Mouse (Mus musculus): ENCODE measurements around the gene Fat3. TPM values are rescaled to one million over a fixed set of nuclear protein-coding genes. Genes with fewer than 3 reads are reported as not detected.

Fat3 gene
- polyA plus RNA-seq, 1 experiment from 2014 or later: 16.8 TPM

DNA sequence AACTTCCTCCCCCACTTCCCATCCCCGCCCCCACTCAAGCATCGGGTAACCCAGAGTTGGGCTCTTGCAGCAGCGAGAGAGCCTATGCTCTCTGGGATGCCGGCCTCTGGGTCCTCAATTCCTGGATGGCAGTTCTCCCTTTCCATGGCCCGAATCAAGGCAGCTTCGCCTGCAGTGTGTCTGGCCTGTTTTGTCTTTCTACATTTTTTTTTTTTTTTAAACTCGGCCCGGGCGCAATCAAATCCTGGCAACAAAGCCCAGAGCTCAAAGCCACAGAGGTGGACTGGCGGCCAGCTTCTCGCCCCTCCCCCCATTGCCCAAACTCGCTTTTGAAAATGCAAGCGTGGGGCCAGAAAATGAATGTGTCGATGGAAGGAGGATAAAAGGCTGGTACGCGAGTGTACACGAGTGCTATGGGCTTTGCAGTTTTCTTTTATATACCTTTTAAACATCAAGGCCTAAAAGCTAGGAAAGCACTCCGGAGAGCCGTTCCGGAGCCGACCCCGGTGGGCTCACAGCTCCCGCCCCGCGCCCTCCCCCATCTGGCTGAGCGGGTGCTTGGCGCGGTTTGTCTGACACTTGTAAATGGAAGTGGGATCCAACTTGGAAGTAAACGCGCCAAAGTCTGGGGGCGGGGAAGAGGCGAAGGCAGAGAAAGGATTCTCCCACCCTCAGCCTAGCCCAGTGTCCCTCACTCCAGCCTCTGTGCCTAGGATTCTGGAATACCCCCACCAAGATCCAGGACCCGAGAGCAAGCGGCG, 1.3 kb downstream of the Fat3 start:
- ATAC-seq (ENCODE audit: insufficient read depth, low FRiP score, low TSS enrichment) (peak; percentile 40), DNase-seq (ENCODE audit: low spot score) (peak; percentile 83)
- Histone ChIP-seq H3K9ac (ENCODE audit: low read length) (peak overlapping the region; percentile 76), H3K27me3 (ENCODE audit: control insufficient read depth, insufficient read depth, low read length) (no peaks in the 10 kb centered on the region), H3K4me2 (ENCODE audit: low read depth) (peak overlapping the region; percentile 66), H3K9me3 (ENCODE audit: control insufficient read depth, low read length) (no peaks in the 10 kb centered on the region), H3K4me3 (ENCODE audit: low read depth, low read length) (peak overlapping the region; percentile 68), H3K36me3 (ENCODE audit: control insufficient read depth, insufficient read depth, low read length) (no peaks in the 10 kb centered on the region), H3K27ac (ENCODE audit: low read depth, low read length) (peak overlapping the region; percentile 62), H3K4me1 (ENCODE audit: control insufficient read depth, insufficient read depth, low read length) (peaks cover 5% of the 10 kb centered on the region; the same call in 1 of the 2 replicates)
- WGBS: under 1% methylated on average over 35 of the region's 35 CpGs

DNA sequence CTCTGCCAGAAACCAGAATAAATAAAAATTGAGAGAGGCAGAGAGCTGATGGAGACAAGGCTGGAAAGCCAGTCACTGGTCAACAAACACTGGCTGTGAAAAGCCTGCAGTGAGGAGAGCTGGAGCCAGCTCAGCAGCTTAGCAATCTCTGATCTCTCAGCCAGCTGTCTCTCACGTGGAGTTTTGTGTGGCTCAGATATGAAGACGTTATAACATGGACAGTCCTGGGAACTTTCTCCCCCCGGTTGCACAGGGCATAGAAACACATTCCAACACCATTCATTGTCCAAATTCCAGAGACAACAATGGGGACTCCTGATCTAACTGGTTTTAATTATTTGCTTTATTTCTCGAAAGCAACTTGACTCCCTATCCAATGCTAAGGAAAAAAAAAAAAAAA, 2.2 kb downstream of the Fat3 start:
- Histone ChIP-seq H3K4me1 (ENCODE audit: control insufficient read depth, insufficient read depth, low read length) (peaks cover 5% of the 10 kb centered on the region; the same call in 1 of the 2 replicates), H3K36me3 (ENCODE audit: control insufficient read depth, insufficient read depth, low read length) (no peaks in the 10 kb centered on the region), H3K4me3 (ENCODE audit: low read depth, low read length) (peak overlapping the region; percentile 12; the same call in 1 of the 2 replicates), H3K9ac (ENCODE audit: low read length) (peak overlapping the region; percentile 23; the same call in 1 of the 2 replicates), H3K27ac (ENCODE audit: low read depth, low read length) (no peak overlapping the region), H3K9me3 (ENCODE audit: control insufficient read depth, low read length) (no peaks in the 10 kb centered on the region), H3K27me3 (ENCODE audit: control insufficient read depth, insufficient read depth, low read length) (no peaks in the 10 kb centered on the region), H3K4me2 (ENCODE audit: low read depth) (peak overlapping the region; percentile 66)
- DNase-seq (ENCODE audit: low spot score) (peak; percentile 33), ATAC-seq (ENCODE audit: insufficient read depth, low FRiP score, low TSS enrichment) (no peak)
- WGBS: 3% methylated on average over 4 of the region's 4 CpGs

DNA sequence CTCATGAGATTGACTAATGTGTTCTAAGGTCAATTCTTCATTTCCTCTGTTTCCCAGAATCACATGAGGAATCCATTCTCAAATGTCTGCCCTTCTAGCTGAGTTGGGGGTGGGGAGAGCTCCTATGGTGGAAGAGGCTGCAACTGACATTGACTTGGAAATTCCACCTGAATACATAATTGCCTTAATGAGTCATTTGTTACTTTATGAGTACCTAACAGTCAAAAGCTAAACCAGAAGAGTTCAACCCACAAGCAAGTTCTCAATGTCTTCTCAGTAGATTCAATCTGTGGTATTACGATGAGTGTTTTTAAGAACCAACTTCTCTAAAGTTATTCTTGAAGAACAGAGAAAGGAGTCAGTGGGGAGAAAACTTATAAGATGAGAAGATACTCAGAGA, 3.7 kb downstream of the Fat3 start:
- no peak for ATAC-seq (ENCODE audit: insufficient read depth, low FRiP score, low TSS enrichment)
- H3K4me2 ChIP-seq (ENCODE audit: low read depth): no peak overlapping the region
- no peaks in the 10 kb centered on the region for H3K36me3 ChIP-seq (ENCODE audit: control insufficient read depth, insufficient read depth, low read length)
- H3K27me3 ChIP-seq (ENCODE audit: control insufficient read depth, insufficient read depth, low read length): no peaks in the 10 kb centered on the region
- H3K4me1 ChIP-seq (ENCODE audit: control insufficient read depth, insufficient read depth, low read length): no peaks in the 10 kb centered on the region
- no peak overlapping the region for H3K9ac ChIP-seq (ENCODE audit: low read length)
- H3K27ac ChIP-seq (ENCODE audit: low read depth, low read length): no peak overlapping the region
- 92% methylated on average over 1 of the region's 1 CpGs for WGBS
- no peak overlapping the region for H3K4me3 ChIP-seq (ENCODE audit: low read depth, low read length)
- no peaks in the 10 kb centered on the region for H3K9me3 ChIP-seq (ENCODE audit: control insufficient read depth, low read length)
- no peak for DNase-seq (ENCODE audit: low spot score)

DNA sequence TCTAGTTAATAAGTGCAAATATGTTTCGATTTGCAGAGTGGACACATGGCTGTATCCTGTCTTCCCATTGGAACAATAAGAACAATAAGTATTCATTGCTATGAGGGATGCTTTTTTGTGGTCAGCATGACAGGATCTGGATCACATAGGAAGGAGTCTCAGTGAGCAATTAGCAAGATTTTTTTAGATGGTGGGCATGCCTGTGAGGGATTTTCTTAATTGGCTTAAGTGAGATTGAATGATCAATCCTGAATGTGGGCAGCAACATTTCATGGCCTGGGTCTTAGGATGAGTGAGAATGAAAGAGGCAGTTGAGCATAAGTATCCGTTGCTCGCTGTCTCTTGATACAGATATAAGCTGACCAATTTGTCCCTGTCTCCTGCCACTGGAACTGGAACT, 4.8 kb downstream of the Fat3 start:
- no peak overlapping the region for H3K9ac ChIP-seq (ENCODE audit: low read length)

DNA sequence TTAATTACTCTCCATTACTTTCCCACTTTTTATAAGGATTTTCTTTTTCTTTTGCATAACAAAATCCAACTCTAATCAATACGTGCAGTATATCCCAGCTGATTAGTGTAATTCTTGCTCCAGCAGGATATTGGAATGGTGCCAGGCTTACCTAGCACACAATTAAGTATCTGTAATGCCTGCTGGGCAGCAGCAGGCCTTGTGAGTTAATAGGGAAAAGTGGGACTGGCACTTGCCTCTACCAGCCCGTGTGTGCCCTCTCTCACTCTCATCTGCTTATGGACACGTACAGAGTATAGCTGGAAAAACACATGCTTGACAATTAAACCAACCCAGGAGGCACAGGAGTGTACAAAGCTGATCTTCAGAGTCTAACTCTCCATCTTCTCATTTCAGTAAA, 11.4 kb downstream of the Fat3 start:
- 77% methylated on average over 3 of the region's 3 CpGs for WGBS
- Histone ChIP-seq H3K4me1 (ENCODE audit: control insufficient read depth, insufficient read depth, low read length) (peaks cover 20% of the 10 kb centered on the region), H3K9ac (ENCODE audit: low read length) (no peak overlapping the region), H3K27ac (ENCODE audit: low read depth, low read length) (no peak overlapping the region), H3K4me2 (ENCODE audit: low read depth) (no peak overlapping the region), H3K4me3 (ENCODE audit: low read depth, low read length) (no peak overlapping the region), H3K9me3 (ENCODE audit: control insufficient read depth, low read length) (no peaks in the 10 kb centered on the region), H3K36me3 (ENCODE audit: control insufficient read depth, insufficient read depth, low read length) (no peaks in the 10 kb centered on the region), H3K27me3 (ENCODE audit: control insufficient read depth, insufficient read depth, low read length) (no peaks in the 10 kb centered on the region)
- ATAC-seq (ENCODE audit: insufficient read depth, low FRiP score, low TSS enrichment) (no peak), DNase-seq (ENCODE audit: low spot score) (no peak)

More for the DNA sequence above, 4.8 kb downstream of the Fat3 start:
- H3K4me1 ChIP-seq (ENCODE audit: control insufficient read depth, insufficient read depth, low read length): no peaks in the 10 kb centered on the region
- H3K27me3 ChIP-seq (ENCODE audit: control insufficient read depth, insufficient read depth, low read length): no peaks in the 10 kb centered on the region
- H3K27ac ChIP-seq (ENCODE audit: low read depth, low read length): no peak overlapping the region
- H3K4me3 ChIP-seq (ENCODE audit: low read depth, low read length): no peak overlapping the region
- H3K9me3 ChIP-seq (ENCODE audit: control insufficient read depth, low read length): no peaks in the 10 kb centered on the region
- ATAC-seq (ENCODE audit: insufficient read depth, low FRiP score, low TSS enrichment) (no peak), DNase-seq (ENCODE audit: low spot score) (no peak)
- WGBS: 92% methylated on average over 3 of the region's 3 CpGs
- H3K4me2 ChIP-seq (ENCODE audit: low read depth): no peak overlapping the region
- no peaks in the 10 kb centered on the region for H3K36me3 ChIP-seq (ENCODE audit: control insufficient read depth, insufficient read depth, low read length)

DNA sequence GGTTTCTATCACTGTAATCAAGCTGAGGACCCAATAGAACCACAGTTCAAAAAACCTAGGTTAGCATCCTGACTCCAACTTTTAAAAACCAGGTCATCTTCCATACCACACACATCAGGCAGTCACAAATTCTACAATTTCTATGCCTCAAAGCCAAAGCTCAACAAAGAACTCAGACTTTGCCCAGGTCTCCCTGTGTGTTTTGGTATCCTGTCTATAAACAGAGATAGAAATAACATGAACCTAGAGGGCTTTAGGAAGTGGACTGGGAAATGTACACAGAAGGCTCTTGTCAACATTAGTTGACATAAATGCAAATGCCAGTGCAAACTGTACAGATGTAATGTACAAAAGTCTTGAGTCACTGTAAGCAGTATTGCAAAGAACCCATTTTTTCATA, 13.5 kb downstream of the Fat3 start:
- Histone ChIP-seq H3K27ac (ENCODE audit: low read depth, low read length) (no peak overlapping the region), H3K9ac (ENCODE audit: low read length) (no peak overlapping the region), H3K36me3 (ENCODE audit: control insufficient read depth, insufficient read depth, low read length) (no peaks in the 10 kb centered on the region), H3K4me3 (ENCODE audit: low read depth, low read length) (no peak overlapping the region), H3K9me3 (ENCODE audit: control insufficient read depth, low read length) (no peaks in the 10 kb centered on the region), H3K4me2 (ENCODE audit: low read depth) (no peak overlapping the region), H3K4me1 (ENCODE audit: control insufficient read depth, insufficient read depth, low read length) (peaks cover 20% of the 10 kb centered on the region), H3K27me3 (ENCODE audit: control insufficient read depth, insufficient read depth, low read length) (no peaks in the 10 kb centered on the region)
- ATAC-seq (ENCODE audit: insufficient read depth, low FRiP score, low TSS enrichment) (no peak), DNase-seq (ENCODE audit: low spot score) (no peak)

DNA sequence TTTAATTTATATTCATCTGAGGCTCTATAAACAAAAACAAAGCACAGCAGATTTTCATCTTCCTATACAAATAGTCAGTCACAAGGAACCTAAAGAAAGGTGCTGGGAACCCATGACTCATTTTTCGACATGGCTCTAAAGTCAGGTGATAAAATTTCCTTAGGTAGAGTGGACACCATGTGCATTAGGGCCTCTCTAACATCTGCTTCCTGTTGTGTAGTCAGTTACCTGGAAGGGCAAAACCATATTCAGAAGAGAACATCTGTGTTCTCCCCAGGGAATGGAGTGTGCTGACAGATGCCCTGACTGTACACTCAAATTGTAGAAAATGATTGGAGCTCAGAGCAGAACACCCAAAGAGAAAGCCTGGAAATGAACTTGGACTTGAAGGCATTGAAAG, 14.9 kb downstream of the Fat3 start:
- H3K4me2 ChIP-seq (ENCODE audit: low read depth): no peak overlapping the region
- H3K36me3 ChIP-seq (ENCODE audit: control insufficient read depth, insufficient read depth, low read length): no peaks in the 10 kb centered on the region
- no peak for ATAC-seq (ENCODE audit: insufficient read depth, low FRiP score, low TSS enrichment)
- no peak overlapping the region for H3K9ac ChIP-seq (ENCODE audit: low read length)
- no peaks in the 10 kb centered on the region for H3K27me3 ChIP-seq (ENCODE audit: control insufficient read depth, insufficient read depth, low read length)
- peaks cover 20% of the 10 kb centered on the region for H3K4me1 ChIP-seq (ENCODE audit: control insufficient read depth, insufficient read depth, low read length)
- H3K9me3 ChIP-seq (ENCODE audit: control insufficient read depth, low read length): no peaks in the 10 kb centered on the region
- no peak overlapping the region for H3K4me3 ChIP-seq (ENCODE audit: low read depth, low read length)
- WGBS: 93% methylated on average over 1 of the region's 1 CpGs
- no peak for DNase-seq (ENCODE audit: low spot score)
- no peak overlapping the region for H3K27ac ChIP-seq (ENCODE audit: low read depth, low read length)

DNA sequence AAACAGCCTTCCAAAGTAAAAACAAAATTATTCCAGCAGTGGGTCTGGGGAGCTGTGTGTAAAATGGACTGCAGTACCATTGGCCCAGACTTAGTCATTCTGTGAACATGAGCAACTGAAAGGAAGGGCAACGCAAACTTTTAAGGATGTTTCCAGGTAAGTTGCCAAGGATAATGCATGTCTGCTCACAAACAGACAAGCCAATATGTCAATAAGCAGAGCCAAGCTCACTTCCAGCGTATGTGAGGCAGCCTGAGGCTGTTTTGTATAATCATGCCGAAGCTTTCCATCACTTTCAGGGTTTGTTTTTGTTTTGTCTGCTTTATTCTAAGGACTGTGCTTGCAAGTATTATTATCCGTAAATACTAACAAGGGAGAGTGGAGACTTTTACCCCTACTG, 15.9 kb downstream of the Fat3 start:
- DNase-seq (ENCODE audit: low spot score) (no peak), ATAC-seq (ENCODE audit: insufficient read depth, low FRiP score, low TSS enrichment) (peak; percentile 58)
- H3K4me3 ChIP-seq (ENCODE audit: low read depth, low read length): no peak overlapping the region
- H3K9ac ChIP-seq (ENCODE audit: low read length): no peak overlapping the region
- H3K4me1 ChIP-seq (ENCODE audit: control insufficient read depth, insufficient read depth, low read length): peaks cover 20% of the 10 kb centered on the region
- H3K4me2 ChIP-seq (ENCODE audit: low read depth): peak overlapping the region; percentile 17; the same call in 1 of the 2 replicates
- no peaks in the 10 kb centered on the region for H3K9me3 ChIP-seq (ENCODE audit: control insufficient read depth, low read length)
- no peaks in the 10 kb centered on the region for H3K27me3 ChIP-seq (ENCODE audit: control insufficient read depth, insufficient read depth, low read length)
- WGBS: 31% methylated on average over 4 of the region's 4 CpGs
- H3K27ac ChIP-seq (ENCODE audit: low read depth, low read length): 0 out of 2 replicates have a peak overlapping the region, but pooled peaks have one; percentile 30
- H3K36me3 ChIP-seq (ENCODE audit: control insufficient read depth, insufficient read depth, low read length): no peaks in the 10 kb centered on the region

DNA sequence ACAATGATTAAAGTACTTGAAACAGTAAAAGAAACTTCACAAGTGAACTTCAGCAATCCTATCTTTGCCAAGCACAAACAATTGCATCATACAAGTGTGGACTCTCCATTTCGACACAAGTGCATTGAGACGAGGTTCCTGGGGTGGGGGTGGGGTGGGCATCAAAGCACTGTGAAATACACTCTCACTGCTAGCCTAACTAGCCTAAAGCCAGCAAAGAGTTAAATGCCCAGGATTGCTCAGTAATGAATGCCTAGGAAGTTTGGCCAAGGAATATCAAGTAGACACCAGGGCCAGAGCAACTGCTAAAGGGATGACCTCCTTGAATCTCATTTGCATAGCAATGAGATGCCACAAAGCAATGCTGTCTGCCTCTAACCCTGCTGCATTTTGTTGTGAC, 16.3 kb downstream of the Fat3 start:
- H3K9me3 ChIP-seq (ENCODE audit: control insufficient read depth, low read length): no peaks in the 10 kb centered on the region
- peak; percentile 48 for DNase-seq (ENCODE audit: low spot score)
- H3K4me1 ChIP-seq (ENCODE audit: control insufficient read depth, insufficient read depth, low read length): peaks cover 20% of the 10 kb centered on the region
- no peak overlapping the region for H3K4me2 ChIP-seq (ENCODE audit: low read depth)
- H3K27ac ChIP-seq (ENCODE audit: low read depth, low read length): no peak overlapping the region
- no peak overlapping the region for H3K9ac ChIP-seq (ENCODE audit: low read length)
- WGBS: 28% methylated on average over 2 of the region's 2 CpGs
- H3K27me3 ChIP-seq (ENCODE audit: control insufficient read depth, insufficient read depth, low read length): no peaks in the 10 kb centered on the region
- peak; percentile 96 for ATAC-seq (ENCODE audit: insufficient read depth, low FRiP score, low TSS enrichment)
- H3K36me3 ChIP-seq (ENCODE audit: control insufficient read depth, insufficient read depth, low read length): no peaks in the 10 kb centered on the region
- H3K4me3 ChIP-seq (ENCODE audit: low read depth, low read length): no peak overlapping the region

Measured in neural tube, embryonic 11.5 days (tissue).